In the genomic region with DNA sequence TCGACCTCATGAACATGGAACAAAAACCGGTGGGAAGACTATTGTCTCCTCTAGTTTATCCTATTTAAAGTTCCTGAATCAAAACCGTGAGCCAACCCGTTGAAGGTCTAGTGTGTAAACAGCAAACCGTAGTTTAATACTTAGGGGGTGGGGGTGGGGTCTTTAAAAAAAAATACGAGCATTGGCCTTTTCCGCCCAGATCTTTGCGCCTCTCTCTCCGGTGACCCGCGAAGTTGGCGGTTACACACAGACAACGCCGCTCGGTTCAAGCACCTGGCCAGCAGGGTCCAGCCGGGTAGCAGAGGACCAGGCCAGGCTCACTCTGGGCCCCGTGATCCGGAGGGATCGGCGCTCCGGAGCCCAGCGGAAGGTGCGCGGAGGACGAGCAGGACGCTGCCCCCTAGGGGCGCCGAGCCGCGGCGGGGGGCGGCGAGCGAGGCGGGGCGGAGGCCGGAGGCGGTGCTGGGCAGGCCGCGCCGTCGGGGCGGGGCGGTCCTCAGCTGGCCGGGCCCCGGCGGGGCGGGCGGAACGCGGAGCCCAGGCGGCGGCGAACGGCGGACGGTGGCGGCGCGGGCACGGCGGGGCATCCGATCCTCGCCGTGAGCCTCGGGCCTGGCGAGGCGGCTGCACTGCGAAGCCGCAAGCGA, we compare ENCODE assay signal across 8 mouse cellular contexts. TPM values are rescaled to one million over a fixed set of nuclear protein-coding genes. Genes with fewer than 3 reads are reported as not detected.
DNase-seq lines count a peak whose midpoint lies in the region; ATAC-seq and TF ChIP-seq lines count a peak whose summit lies in the region.

A gene (plus strand): TSS at position 540 of the 647 bp plus-strand sequence.

- H3K27ac ChIP-seq in hindbrain, embryonic 13.5 days: peak within 1 kb of the TSS; percentile 93

- WGBS in hindbrain, embryonic 13.5 days: under 1% methylated on average over 46 of the region's 71 CpGs

- H3K4me1 ChIP-seq in hindbrain, embryonic 13.5 days (replicated peaks): peaks cover 17% of the 10 kb centered on the region

- CTCF ChIA-PET in Patski (lab: Charles Lee): interaction anchor here (0.6 to 2.2 kb wide), 5 partner anchors 10 to 108 kb away, joined by 3 to 8 read pairs (median 4); a partner anchor contains a TSS

- in situ Hi-C loops in Patski (cut with MboI; ENCODE audit: low pct_unique_long_range_greater_than_20kb): loop anchor here (5.0 to 25.0 kb wide), 4 partner anchors 68 to 1752 kb away; a partner anchor contains a TSS

- H3K4me2 ChIP-seq in hindbrain, embryonic 13.5 days: peak within 1 kb of the TSS; percentile 73

- DNase-seq in Patski (ENCODE audit: low read depth, low spot score): no peak
- DNase-seq in cerebellum, postnatal 14 days: peak; percentile 58 to 74
- peak; percentile 28 to 59 for DNase-seq in frontal cortex, postnatal 14 days (ENCODE audit: low spot score in 2 of 2)
- peak; percentile 66 for DNase-seq in left cerebral cortex, adult 11 months (ENCODE audit: low spot score)
- peak; percentile 87 for DNase-seq in lung, postnatal 36 days
- peak; percentile 68 for DNase-seq in retina, postnatal 7 days (ENCODE audit: low read depth, low spot score)
- DNase-seq in urinary bladder, adult 18-20 months (ENCODE audit: low spot score in 2 of 2): peak; percentile 78 to 86

- H3K9me3 ChIP-seq in hindbrain, embryonic 13.5 days: no peaks in the 10 kb centered on the region

- TF ChIP-seq CTCF in Patski (IDR thresholded peaks at IDR 0.05): peak; percentile 92

- peak within 1 kb of the TSS; percentile 84 for H3K4me3 ChIP-seq in hindbrain, embryonic 13.5 days

- no peaks in the 10 kb centered on the region; the same call in 1 of the 2 replicates for H3K36me3 ChIP-seq in hindbrain, embryonic 13.5 days

- H3K9ac ChIP-seq in hindbrain, embryonic 13.5 days: peak within 1 kb of the TSS; percentile 91

- ATAC-seq in Patski: peak; percentile 92
- ATAC-seq in hindbrain, embryonic 13.5 days (ENCODE audit: low FRiP score): peak; percentile 86

- POLR2A ChIA-PET in Patski (lab: Charles Lee): interaction anchor here (0.5 to 4.3 kb wide), 4 partner anchors 10 to 804 kb away, joined by 3 to 23 read pairs (median 4); a partner anchor contains a TSS

- H3K27me3 ChIP-seq in Patski: no peaks in the 10 kb centered on the region
- no peaks in the 10 kb centered on the region for H3K27me3 ChIP-seq in hindbrain, embryonic 13.5 days

RNA-seq across cellular contexts. Expression of the gene that starts here (rescaled TPM):
- polyA plus RNA-seq in Patski (2021): 17.4 TPM
- polyA plus RNA-seq in hindbrain, embryonic 13.5 days (2015; fragmentation: Nextera tagmentation; extraction: Ambion mirVana): 299 and 313 TPM in 2 replicates

Comparison
In these comparisons a context has a peak if more than half of its experiments do, and no peak if none do; other contexts are left out.
1. RNA of the gene that starts here (polyA plus RNA-seq): 299 to 313 TPM in hindbrain, embryonic 13.5 days; 17.4 TPM in Patski (single experiment); every median in the first group is over 10 times any median in the second.